Mouse (Mus musculus) G1E-ER4 (cell line): ENCODE data around the gene Fcgr3. TPM values are rescaled to one million over a fixed set of nuclear protein-coding genes. Genes with fewer than 3 reads are reported as not detected.
"Not testable (repeated sequence)": the region's sequence is repeated elsewhere in the genome, so short reads cannot be mapped to it uniquely, and the experiment has no call there.

ENCODE experiments used
- GATA1 ChIP-seq: IDR thresholded peaks from one replicate; pipeline ENCODE4 v1.8.0; 2012; ENCODE audit warnings: low read length, inconsistent platforms
- polyA plus RNA-seq: library from polyadenylated mRNA; stranded (reverse); fragments of >175 nt; gene quantifications from 2 replicates; pipeline ENCODE4 v1.2.3, GENCODE M21; 2012

The Fcgr3 gene
- polyA plus RNA-seq = 0.04 and 0.13 TPM in 2 replicates

DNA sequence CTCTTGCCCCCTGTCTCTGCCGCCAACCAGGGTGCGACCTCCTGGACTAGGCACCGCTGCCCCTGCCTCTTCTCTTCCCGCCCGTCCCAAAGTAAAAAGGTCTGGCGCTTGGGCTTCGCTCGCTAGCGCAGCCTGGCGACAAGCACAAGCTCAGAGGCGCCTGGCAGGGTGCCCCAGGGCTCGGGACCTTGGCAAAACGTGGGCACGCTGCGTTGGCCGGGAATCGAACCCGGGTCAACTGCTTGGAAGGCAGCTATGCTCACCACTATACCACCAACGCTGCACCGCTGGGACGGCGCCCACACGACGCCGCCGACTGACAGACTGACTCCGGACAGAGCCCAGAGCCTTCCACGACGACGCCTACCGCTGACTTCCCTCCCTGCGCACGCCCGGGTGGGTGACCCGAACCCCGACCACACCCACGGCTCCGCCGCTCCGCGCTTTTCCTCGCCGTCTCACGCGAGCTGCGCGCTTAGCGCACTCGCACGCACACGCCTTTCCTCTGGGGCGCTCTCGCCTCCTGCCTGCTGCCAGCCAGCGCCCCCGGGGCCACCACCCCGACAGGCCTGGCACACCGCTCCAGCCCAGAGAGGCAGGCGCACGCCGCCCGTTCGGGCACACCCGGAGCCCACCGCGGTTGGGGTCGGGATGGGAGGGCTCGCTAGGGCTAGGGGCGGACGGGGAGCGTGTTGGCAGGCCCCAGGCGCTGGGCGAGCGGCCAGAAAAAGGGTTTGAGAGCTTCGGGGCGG is at the start of gene Fcgr3:
Fcgr3 (minus strand) TSS at position 445 of the 752 bp plus-strand sequence.
- TF ChIP-seq GATA1 = not testable (repeated sequence)

DNA sequence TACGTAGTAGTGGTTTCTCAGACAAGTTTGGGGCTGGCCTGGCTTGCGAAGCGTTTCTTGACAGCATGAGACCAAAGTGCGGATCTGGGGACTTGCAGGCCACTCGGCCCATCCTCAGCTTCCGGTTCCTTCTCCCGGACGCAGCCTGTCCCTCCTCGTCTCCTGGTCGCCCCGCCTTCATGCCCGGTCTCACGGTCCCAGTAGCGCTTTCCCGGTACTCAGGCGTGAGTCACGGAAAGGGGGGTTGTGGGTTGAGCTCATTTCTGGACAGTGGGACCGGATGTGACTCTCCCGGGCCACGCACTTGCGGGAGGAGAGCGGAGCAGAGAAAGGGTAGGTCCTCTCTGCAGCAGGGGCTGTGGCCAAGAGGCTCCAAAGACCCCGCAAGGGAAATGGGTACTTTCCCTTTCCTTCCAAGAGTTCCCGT is 49.2 kb upstream of the Fcgr3 start, which contains the start of gene Cfap126:
Cfap126 (plus strand) TSS at position 46 of the 427 bp plus-strand sequence.
- TF ChIP-seq GATA1 = no peak

DNA sequence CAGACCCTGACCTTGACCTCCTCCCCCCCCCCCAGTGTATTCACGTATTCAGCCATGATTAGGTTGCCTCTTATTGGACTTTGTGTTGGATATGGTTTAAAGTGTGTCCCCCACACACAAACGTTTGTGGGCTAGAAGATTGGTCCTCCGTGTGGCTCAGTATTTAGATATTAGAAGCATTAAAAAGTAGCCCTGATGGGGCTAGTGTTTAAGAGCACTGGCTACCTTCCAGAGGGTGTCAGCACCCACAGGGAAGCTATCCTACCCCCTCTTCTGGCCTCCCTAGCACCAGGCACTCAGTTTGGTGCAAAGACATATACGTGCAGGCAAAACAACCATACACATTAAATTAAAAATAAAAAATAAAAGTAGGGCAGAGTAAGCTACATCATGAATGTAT is 48.3 kb upstream of the Fcgr3 start:
- TF ChIP-seq GATA1 = no peak

- TF ChIP-seq GATA1 = no peak
Measured at GRCm38 (mm10) chr1:171111781-171112575, 47.2 kb upstream of the Fcgr3 start.

DNA sequence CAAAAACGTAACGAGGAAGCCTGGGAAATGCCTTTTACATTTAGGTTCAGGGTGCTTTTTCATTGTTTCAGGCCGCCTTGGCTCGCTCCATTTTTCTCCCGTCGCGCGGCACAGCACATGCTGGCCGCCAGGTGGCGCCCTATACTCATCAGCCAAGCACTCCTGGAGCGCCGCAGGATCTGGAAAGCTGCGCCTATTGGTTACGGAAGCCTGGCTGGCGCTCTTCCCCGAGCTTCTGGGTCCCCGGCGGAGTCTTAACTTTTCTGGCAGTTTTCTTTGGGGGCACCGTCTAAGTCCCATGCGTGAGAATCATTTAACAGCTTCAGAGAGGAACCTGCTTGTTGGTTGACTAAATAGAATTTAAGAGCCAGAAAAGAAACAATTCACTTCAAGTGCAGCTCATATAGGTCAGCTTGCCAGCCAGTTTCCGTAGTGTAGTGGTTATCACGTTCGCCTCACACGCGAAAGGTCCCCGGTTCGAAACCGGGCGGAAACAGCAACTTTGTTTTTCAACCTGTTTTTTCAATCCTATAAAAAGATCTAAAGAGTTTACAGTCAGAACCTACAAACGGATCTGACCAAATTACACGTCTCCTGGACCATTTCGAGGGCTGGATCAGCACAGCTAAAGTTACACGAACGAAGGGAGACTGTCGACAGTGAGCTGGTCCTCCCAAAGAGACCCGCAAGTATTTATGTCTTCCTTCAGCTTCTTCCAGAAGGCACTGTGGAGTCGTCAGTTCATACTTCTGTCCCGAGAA is 46.5 kb upstream of the Fcgr3 start:
- no peak for TF ChIP-seq GATA1

GRCm38 (mm10) chr1:171110659-171111019 is 45.9 kb upstream of the Fcgr3 start:
- TF ChIP-seq GATA1 = no peak

- no peak for TF ChIP-seq GATA1
Measured at GRCm38 (mm10) chr1:171109620-171110019, 44.9 kb upstream of the Fcgr3 start.

DNA sequence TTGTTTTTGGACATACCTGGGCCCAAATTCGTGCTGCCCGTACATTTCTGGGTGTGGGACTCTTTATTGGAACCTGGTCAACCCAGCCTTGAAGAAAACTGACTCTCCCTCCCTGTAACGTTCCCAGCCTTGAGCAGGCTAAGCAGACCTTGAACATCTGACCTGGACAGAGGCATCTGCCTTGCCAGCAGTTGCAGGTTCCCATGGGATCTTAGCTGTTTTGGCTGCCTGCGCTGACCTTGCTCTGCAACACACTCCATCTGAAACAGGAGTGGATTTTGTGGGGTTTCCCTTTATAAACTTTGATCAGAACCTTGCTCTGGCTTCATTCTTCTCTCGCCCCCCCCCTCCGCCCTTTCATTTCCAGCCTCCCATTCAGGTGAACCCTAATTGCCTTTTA is 40.5 kb upstream of the Fcgr3 start:
- TF ChIP-seq GATA1 = no peak

- no peak for TF ChIP-seq GATA1
Measured at GRCm38 (mm10) chr1:171103179-171103840, 38.6 kb upstream of the Fcgr3 start.

- no peak for TF ChIP-seq GATA1
Measured at GRCm38 (mm10) chr1:171102547-171103177, 37.9 kb upstream of the Fcgr3 start.

DNA sequence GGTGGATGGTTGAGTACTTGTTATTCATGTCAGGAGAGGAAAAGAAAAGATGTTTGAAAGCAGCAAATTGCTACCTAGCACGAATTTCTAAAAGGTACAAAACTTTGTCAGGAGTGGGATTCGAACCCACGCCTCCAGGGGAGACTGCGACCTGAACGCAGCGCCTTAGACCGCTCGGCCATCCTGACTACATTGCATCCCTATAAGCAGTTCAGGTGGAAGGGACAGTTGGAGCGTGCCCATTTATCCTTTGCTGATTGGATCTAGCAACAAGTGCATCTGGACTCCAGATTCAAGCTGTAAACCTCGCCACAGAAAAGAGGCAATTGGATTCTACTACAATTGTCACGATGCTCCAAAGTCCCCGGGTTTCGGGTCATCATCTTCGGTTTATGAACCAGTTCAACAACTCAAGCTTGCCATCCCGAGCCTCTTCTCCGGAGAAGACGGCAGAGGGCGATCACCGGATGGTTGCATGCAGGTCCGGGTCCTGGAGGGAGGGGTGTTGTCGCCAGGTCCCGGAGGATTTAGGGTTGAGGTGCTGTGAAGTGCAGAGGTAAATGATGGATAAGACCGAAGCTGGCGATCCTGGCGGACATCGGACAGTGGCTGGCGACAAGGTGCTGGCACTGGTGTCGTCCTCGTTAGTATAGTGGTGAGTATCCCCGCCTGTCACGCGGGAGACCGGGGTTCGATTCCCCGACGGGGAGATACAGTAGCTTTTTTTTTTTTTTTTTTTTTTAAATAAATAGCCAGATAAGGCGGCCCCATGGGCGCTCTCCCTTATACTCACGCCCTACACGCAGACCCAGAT is 37.2 kb upstream of the Fcgr3 start:
- no peak for TF ChIP-seq GATA1

DNA sequence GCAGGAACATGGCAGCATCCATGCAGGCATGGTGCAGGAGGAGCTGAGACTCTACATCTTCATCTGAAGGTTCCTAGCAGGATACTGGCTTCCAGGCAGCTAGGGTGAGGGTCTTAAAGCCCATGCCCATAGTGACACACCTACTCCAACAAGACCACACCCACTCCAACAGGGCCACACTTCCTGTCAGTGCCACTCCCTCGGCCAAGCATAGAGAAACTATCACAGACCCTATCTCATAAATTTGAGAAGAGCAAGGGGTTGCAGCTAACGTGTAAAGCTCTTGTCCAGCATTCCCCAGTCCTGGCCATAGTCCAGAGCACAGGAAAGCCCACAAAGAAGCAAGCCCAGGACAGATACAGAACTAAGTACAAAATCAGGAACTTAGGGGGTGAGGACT is 36.3 kb upstream of the Fcgr3 start:
- no peak for TF ChIP-seq GATA1

DNA sequence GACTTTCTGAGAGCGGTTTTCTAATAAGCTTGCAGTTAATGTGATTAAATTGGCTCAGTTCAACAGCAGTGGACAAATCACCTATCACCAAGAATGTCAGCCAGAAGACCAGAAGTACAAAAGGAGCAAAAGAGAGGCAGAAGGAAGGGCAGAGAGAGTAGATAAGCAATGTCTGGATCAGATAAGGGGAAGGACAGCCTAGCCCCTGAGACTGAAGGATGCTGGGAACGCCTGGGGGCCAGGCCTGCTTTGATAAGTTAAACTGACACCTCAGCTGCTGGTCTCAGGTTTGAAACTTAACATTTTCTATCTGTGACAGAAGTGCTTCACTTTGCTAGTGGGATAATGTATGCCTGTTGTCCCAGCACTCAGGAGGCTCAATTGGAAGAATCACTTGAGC is 32.9 kb upstream of the Fcgr3 start:
- peak; percentile 59 for TF ChIP-seq GATA1

DNA sequence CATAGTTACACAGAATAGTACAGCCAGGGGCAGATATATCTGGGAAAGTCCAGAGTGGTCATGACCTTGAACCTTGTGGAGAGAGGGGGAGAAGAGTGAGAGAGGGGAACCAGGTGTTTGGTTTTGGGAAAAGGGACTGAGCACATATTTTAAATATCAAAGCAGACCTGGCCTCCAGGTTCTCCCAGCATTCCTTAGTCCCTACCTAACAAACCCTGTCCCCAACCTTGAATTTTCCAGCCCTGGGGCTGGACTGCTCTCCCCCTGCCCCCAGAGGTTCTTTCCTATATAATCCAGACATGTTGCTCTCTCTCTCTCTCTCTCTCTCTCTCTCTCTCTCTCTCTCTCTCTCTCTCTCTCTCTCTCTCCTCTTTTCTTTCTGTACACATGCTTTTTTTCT is 32.4 kb upstream of the Fcgr3 start:
- no peak for TF ChIP-seq GATA1
